8 mouse cellular contexts compared by ENCODE assay signal in genomic region chr17:31057891-31058744, GRCm38 (mm10). TPM values are rescaled to one million over a fixed set of nuclear protein-coding genes. Genes with fewer than 3 reads are reported as not detected.
DNase-seq lines count a peak whose midpoint lies in the region; ATAC-seq and TF ChIP-seq lines count a peak whose summit lies in the region.

No protein-coding gene starts in this region.

- H3K4me3 ChIP-seq in kidney, adult 2 months (ENCODE audit: insufficient read depth, low read depth, low read length) = peak overlapping the region; percentile 91
- H3K4me3 ChIP-seq in MEL (ENCODE audit: control insufficient read depth in 1 of 2, insufficient read depth in 1 of 2, low read depth in 2 of 2, low read length in 2 of 2) = peak overlapping the region; percentile 58 to 75
- peak overlapping the region; percentile 58 for H3K4me3 ChIP-seq in embryonic facial prominence, embryonic 14.5 days (ENCODE audit: low read depth, low read length)
- H3K4me3 ChIP-seq in intestine, postnatal 0 days (ENCODE audit: low read depth, low read length) = peak overlapping the region; percentile 45
- peak overlapping the region; percentile 53 for H3K4me3 ChIP-seq in stomach, embryonic 15.5 days (replicated peaks)

- H3K9ac ChIP-seq in MEL (ENCODE audit: control insufficient read depth, low read depth, low read length, poor library complexity, severe bottlenecking) = peak overlapping the region; percentile 65
- peak overlapping the region; percentile 60 for H3K9ac ChIP-seq in embryonic facial prominence, embryonic 14.5 days (ENCODE audit: low read depth, low read length)
- no peak overlapping the region for H3K9ac ChIP-seq in intestine, postnatal 0 days (ENCODE audit: low read depth, low read length)
- H3K9ac ChIP-seq in stomach, embryonic 15.5 days = no peak overlapping the region; the same call in 1 of the 2 replicates

- H3K36me3 ChIP-seq in kidney, adult 2 months (ENCODE audit: control insufficient read depth, insufficient read depth, low read length) = no peaks in the 10 kb centered on the region
- H3K36me3 ChIP-seq in MEL (ENCODE audit: control insufficient read depth in 1 of 2, insufficient read depth in 2 of 2, low read length in 2 of 2) = peaks cover 0 to 21% of the 10 kb centered on the region in 2 experiments; a peak in 2 of 4 replicates
- no peaks in the 10 kb centered on the region for H3K36me3 ChIP-seq in embryonic facial prominence, embryonic 14.5 days (ENCODE audit: control insufficient read depth, insufficient read depth, low read length)
- H3K36me3 ChIP-seq in intestine, postnatal 0 days (ENCODE audit: control insufficient read depth, insufficient read depth) = no peaks in the 10 kb centered on the region
- no peaks in the 10 kb centered on the region for H3K36me3 ChIP-seq in stomach, embryonic 15.5 days

- peak overlapping the region; percentile 92 for H3K4me2 ChIP-seq in embryonic facial prominence, embryonic 14.5 days (ENCODE audit: low read depth, low read length)
- H3K4me2 ChIP-seq in intestine, postnatal 0 days (replicated peaks; ENCODE audit: low read depth) = peak overlapping the region; percentile 77
- H3K4me2 ChIP-seq in stomach, embryonic 15.5 days = peak overlapping the region; percentile 90

- H3K27me3 ChIP-seq in kidney, adult 2 months (replicated peaks; ENCODE audit: control insufficient read depth, insufficient read depth, low read length) = no peaks in the 10 kb centered on the region
- H3K27me3 ChIP-seq in MEL (ENCODE audit: control insufficient read depth in 1 of 2, insufficient read depth in 2 of 2, low read length in 2 of 2) = no peaks in the 10 kb centered on the region
- H3K27me3 ChIP-seq in embryonic facial prominence, embryonic 14.5 days (replicated peaks; ENCODE audit: control insufficient read depth, insufficient read depth, low read length) = peaks cover 20% of the 10 kb centered on the region
- peaks cover 35% of the 10 kb centered on the region for H3K27me3 ChIP-seq in intestine, postnatal 0 days (replicated peaks; ENCODE audit: control insufficient read depth, insufficient read depth, low read length)
- peaks cover 20% of the 10 kb centered on the region for H3K27me3 ChIP-seq in stomach, embryonic 15.5 days (replicated peaks)

- peak overlapping the region; percentile 76 for H3K27ac ChIP-seq in kidney, adult 2 months (ENCODE audit: insufficient read depth, low read depth, low read length)
- H3K27ac ChIP-seq in MEL (ENCODE audit: control insufficient read depth, low read depth, low read length) = peak overlapping the region; percentile 70
- H3K27ac ChIP-seq in embryonic facial prominence, embryonic 14.5 days (replicated peaks; ENCODE audit: low read depth, low read length) = no peak overlapping the region; the same call in 1 of the 2 replicates
- H3K27ac ChIP-seq in intestine, postnatal 0 days (ENCODE audit: low read depth, low read length) = no peak overlapping the region; the same call in 1 of the 2 replicates
- H3K27ac ChIP-seq in stomach, embryonic 15.5 days = peak overlapping the region; percentile 23; the same call in 1 of the 2 replicates

- no peak for TF ChIP-seq CTCF in kidney, adult 2 months (conservative IDR thresholded peaks at IDR 0.05; ENCODE audit: insufficient read depth, insufficient read length, low read depth, low read length)
- peak in 2 of 3 experiments; percentile 0 to 9; a peak in 1 of 6 replicates for TF ChIP-seq CTCF in MEL (IDR thresholded peaks at IDR 0.05 in 2 of 3, conservative IDR thresholded peaks at IDR 0.05 in 1 of 3; ENCODE audit: control insufficient read depth in 1 of 3, insufficient read depth in 1 of 3, low read depth in 2 of 3, low read length in 3 of 3, poor library complexity in 1 of 3, severe bottlenecking in 1 of 3)
- no peak for TF ChIP-seq CTCF in intestine, postnatal 0 days (IDR thresholded peaks at IDR 0.05; ENCODE audit: low read depth)

- no peak for TF ChIP-seq RAD21 in MEL (IDR thresholded peaks at IDR 0.05; ENCODE audit: low read depth, low read length)

- peaks cover 2% of the 10 kb centered on the region; the same call in 1 of the 2 replicates for H3K79me2 ChIP-seq in MEL (ENCODE audit: control insufficient read depth, insufficient read depth, low read length, poor library complexity)

- no peak for DNase-seq in kidney, adult 2 months
- DNase-seq in kidney, adult 11 months = no peak
- no peak for DNase-seq in MEL (ENCODE audit: low read depth, low spot score)
- no peak for DNase-seq in embryonic facial prominence, embryonic 14.5 days (ENCODE audit: low spot score)
- DNase-seq in adrenal gland, postnatal 10 days = no peak

- WGBS in kidney, adult 2 months = 1% methylated on average over 31 of the region's 31 CpGs
- WGBS in embryonic facial prominence, embryonic 14.5 days = 2% methylated on average over 26 of the region's 31 CpGs
- 2% methylated on average over 31 of the region's 31 CpGs for WGBS in intestine, postnatal 0 days
- 1% methylated on average over 29 of the region's 31 CpGs for WGBS in stomach, embryonic 15.5 days

- no peak for TF ChIP-seq POLR2A in kidney, adult 2 months (IDR thresholded peaks at IDR 0.05; ENCODE audit: low read depth, low read length)
- TF ChIP-seq POLR2A in MEL (IDR thresholded peaks at IDR 0.05; ENCODE audit: control insufficient read depth in 1 of 2, insufficient read depth in 1 of 2, low read depth in 1 of 2, low read length in 2 of 2, poor library complexity in 1 of 2) = no peak

- H3K9me3 ChIP-seq in MEL (replicated peaks; ENCODE audit: insufficient read depth, low read length) = no peaks in the 10 kb centered on the region
- peaks cover 7% of the 10 kb centered on the region for H3K9me3 ChIP-seq in embryonic facial prominence, embryonic 14.5 days (ENCODE audit: control insufficient read depth, low read length)
- H3K9me3 ChIP-seq in intestine, postnatal 0 days (ENCODE audit: control insufficient read depth) = 0 out of 2 replicates have a peak, but pooled peaks cover 6% of the 10 kb centered on the region
- no peaks in the 10 kb centered on the region for H3K9me3 ChIP-seq in stomach, embryonic 15.5 days

- no peak for TF ChIP-seq EP300 in MEL (IDR thresholded peaks at IDR 0.05; ENCODE audit: low read depth in 1 of 2, low read length in 2 of 2)

- H3K4me1 ChIP-seq in kidney, adult 2 months (ENCODE audit: control insufficient read depth, insufficient read depth, low read length) = no peaks in the 10 kb centered on the region
- peaks cover 15 to 33% of the 10 kb centered on the region in 2 experiments for H3K4me1 ChIP-seq in MEL (ENCODE audit: control insufficient read depth in 1 of 2, insufficient read depth in 2 of 2, low read length in 2 of 2)
- H3K4me1 ChIP-seq in embryonic facial prominence, embryonic 14.5 days (ENCODE audit: control insufficient read depth, insufficient read depth, low read length) = peaks cover 9% of the 10 kb centered on the region; the same call in 1 of the 2 replicates
- no peaks in the 10 kb centered on the region for H3K4me1 ChIP-seq in intestine, postnatal 0 days (replicated peaks; ENCODE audit: control insufficient read depth, insufficient read depth, low read length)
- 0 out of 2 replicates have a peak, but pooled peaks cover 8% of the 10 kb centered on the region for H3K4me1 ChIP-seq in stomach, embryonic 15.5 days

- peak; percentile 37 for ATAC-seq in embryonic facial prominence, embryonic 14.5 days (ENCODE audit: low read depth)
- 0 out of 2 replicates have a peak, but pooled peaks have one; percentile 35 for ATAC-seq in intestine, postnatal 0 days
- peak; percentile 26; the same call in 1 of the 2 replicates for ATAC-seq in megakaryocyte-erythroid progenitor cell, adult 5-6 weeks (replicated peaks; ENCODE audit: low FRiP score, low TSS enrichment, poor library complexity, severe bottlenecking)
- ATAC-seq in stomach, embryonic 15.5 days (ENCODE audit: insufficient read depth, low FRiP score, low read depth) = peak; percentile 24; the same call in 1 of the 2 replicates

TF ChIP-seq in MEL, 35 proteins besides CTCF, POLR2A, EP300 and RAD21:
- TF ChIP-seq CHD1 (IDR thresholded peaks at IDR 0.05; ENCODE audit: low read depth, low read length) = 0 out of 2 replicates have a peak, but pooled peaks have one; percentile 32
- 0 out of 2 replicates have a peak, but pooled peaks have one; percentile 24 for TF ChIP-seq UBTF (IDR thresholded peaks at IDR 0.05; ENCODE audit: borderline replicate concordance, insufficient read depth, low read depth, low read length)
- 0 out of 2 replicates have a peak, but pooled peaks have one; percentile 15 for TF ChIP-seq MXI1 (IDR thresholded peaks at IDR 0.05; ENCODE audit: low read depth, low read length)
- TF ChIP-seq ZC3H11A (IDR thresholded peaks at IDR 0.05; ENCODE audit: low read depth, low read length) = no peak
- TF ChIP-seq MAZ (IDR thresholded peaks at IDR 0.05; ENCODE audit: low read depth, low read length) = 0 out of 2 replicates have a peak, but pooled peaks have one; percentile 37
- TF ChIP-seq SIN3A (IDR thresholded peaks at IDR 0.05; ENCODE audit: low read length) = 0 out of 2 replicates have a peak, but pooled peaks have one; percentile 12

RNA-seq across cellular contexts. Expression of gene Abcg1, which starts 0.6 kb away (rescaled TPM):
- 7.6 and 8.2 TPM in 2 replicates for polyA plus RNA-seq in kidney, adult 2 months (2012; rRNA removed)
- 10.4 and 11.6 TPM in 2 replicates for total RNA-seq in MEL (2012; rRNA removed)
- 10 to 100 TPM in 1 of 2 experiments, not detected in 1; 18.0 TPM for polyA plus RNA-seq in MEL (2012; ENCODE audit: insufficient read depth in 1 of 2, insufficient read length in 2 of 2, low read depth in 1 of 2, low replicate concordance in 2 of 2, missing spikeins in 1 of 2)
- polyA plus RNA-seq in embryonic facial prominence, embryonic 14.5 days (2014; fragmentation: Nextera tagmentation; extraction: Ambion mirVana) = 10.5 and 11.9 TPM in 2 replicates
- polyA plus RNA-seq in intestine, postnatal 0 days (2015; fragmentation: Nextera tagmentation; extraction: Ambion mirVana) = 3.3 and 3.4 TPM in 2 replicates
- 5.4 and 8.5 TPM in 2 replicates for total RNA-seq in megakaryocyte-erythroid progenitor cell, adult 5-6 weeks (2014; fragmentation: Nextera tagmentation)
- 5.1 and 9.6 TPM in 2 replicates for total RNA-seq in megakaryocyte-erythroid progenitor cell, adult 5-6 weeks (2017)
- 7.7 and 8.4 TPM in 2 replicates for polyA plus RNA-seq in stomach, embryonic 15.5 days (2015; fragmentation: Nextera tagmentation; extraction: Ambion mirVana)
- total RNA-seq in adrenal gland, postnatal 10 days (2021) = 10 to 100 TPM; 12.9 to 14.2 TPM

Comparison
In these comparisons a context has a peak if more than half of its experiments do, and no peak if none do; other contexts are left out.
1. H3K27ac ChIP-seq: peak in kidney, adult 2 months (single experiment), MEL (single experiment) and stomach, embryonic 15.5 days (single experiment); none in embryonic facial prominence, embryonic 14.5 days (single experiment) and intestine, postnatal 0 days (single experiment).
2. CTCF ChIP-seq: peak in MEL (2 of 3); none in kidney, adult 2 months (single experiment) and intestine, postnatal 0 days (single experiment).
3. H3K9ac ChIP-seq: peak in MEL (single experiment) and embryonic facial prominence, embryonic 14.5 days (single experiment); none in intestine, postnatal 0 days (single experiment) and stomach, embryonic 15.5 days (single experiment).
4. Peak in every context shown above with its lines, with median percentiles within 50 percentile points of each other: H3K4me3 ChIP-seq, ATAC-seq and H3K4me2 ChIP-seq.